Mouse (Mus musculus): ENCODE measurements at regions not wholly inside any gene's neighbourhood (a gene's known extent, or its start where the extent isn't known, plus 50 kb on each side); places are given as distances from the start of the nearest gene placed in this dataset.

GRCm38 (mm10) chr5:118353061-118353460, 108.0 kb downstream of the 2410131K14Rik start:
- in situ Hi-C loops (cut with MboI, MseI): no loop called here

- in situ Hi-C loops (cut with MboI, MseI): no loop called here
Measured at GRCm38 (mm10) chr5:118353689-118354088, 108.7 kb downstream of the 2410131K14Rik start.

GRCm38 (mm10) chr5:118354127-118354526, 109.1 kb downstream of the 2410131K14Rik start:
- in situ Hi-C loops (cut with MboI, MseI): no loop called here

- in situ Hi-C loops (cut with MboI, MseI): no loop called here
Measured at GRCm38 (mm10) chr5:118354871-118355270, 109.8 kb downstream of the 2410131K14Rik start.

GRCm38 (mm10) chr5:118355287-118355686, 110.3 kb downstream of the 2410131K14Rik start:
- in situ Hi-C loops (cut with MboI, MseI): no loop called here

GRCm38 (mm10) chr5:118355691-118356337, 110.8 kb downstream of the 2410131K14Rik start:
- in situ Hi-C loops (cut with MboI, MseI): no loop called here

- in situ Hi-C loops (cut with MboI, MseI): no loop called here
Measured at GRCm38 (mm10) chr5:118359646-118360373, 114.8 kb downstream of the 2410131K14Rik start.

- in situ Hi-C loops (cut with MboI, MseI): no loop called here
Measured at GRCm38 (mm10) chr5:118360374-118361064, 115.5 kb downstream of the 2410131K14Rik start.

- in situ Hi-C loops (cut with MboI, MseI): no loop called here
Measured at GRCm38 (mm10) chr5:118361133-118361852, 116.3 kb downstream of the 2410131K14Rik start.

- in situ Hi-C loops (cut with MboI, MseI): no loop called here
Measured at GRCm38 (mm10) chr5:118361853-118362406, 116.9 kb downstream of the 2410131K14Rik start.

GRCm38 (mm10) chr5:118362738-118363137, 117.7 kb downstream of the 2410131K14Rik start:
- in situ Hi-C loops (cut with MboI, MseI): no loop called here

- in situ Hi-C loops (cut with MboI, MseI): no loop called here
Measured at GRCm38 (mm10) chr5:118363154-118363553, 118.1 kb downstream of the 2410131K14Rik start.

- in situ Hi-C loops (cut with MboI, MseI): no loop called here
Measured at GRCm38 (mm10) chr5:118364646-118365045, 119.6 kb downstream of the 2410131K14Rik start.

- in situ Hi-C loops (cut with MboI, MseI): no loop called here
Measured at GRCm38 (mm10) chr5:118365196-118365595, 120.2 kb downstream of the 2410131K14Rik start.

GRCm38 (mm10) chr5:118365651-118366050, 120.6 kb downstream of the 2410131K14Rik start:
- in situ Hi-C loops (cut with MboI, MseI): no loop called here

GRCm38 (mm10) chr5:118367047-118367446, 122.0 kb downstream of the 2410131K14Rik start:
- in situ Hi-C loops (cut with MboI, MseI): no loop called here

GRCm38 (mm10) chr5:118373581-118373981, 128.6 kb downstream of the 2410131K14Rik start:
- in situ Hi-C loops (cut with MboI, MseI): no loop called here

GRCm38 (mm10) chr5:118374968-118375367, 129.9 kb downstream of the 2410131K14Rik start:
- in situ Hi-C loops (cut with MboI, MseI): no loop called here

- in situ Hi-C loops (cut with MboI, MseI): no loop called here
Measured at GRCm38 (mm10) chr5:118375916-118376315, 130.9 kb downstream of the 2410131K14Rik start.

- in situ Hi-C loops (cut with MboI, MseI): no loop called here
Measured at GRCm38 (mm10) chr5:118376478-118376877, 131.5 kb downstream of the 2410131K14Rik start.

- in situ Hi-C loops (cut with MboI, MseI): no loop called here
Measured at GRCm38 (mm10) chr5:118377402-118377848, 132.4 kb downstream of the 2410131K14Rik start.
